Mouse (Mus musculus): Measurements from ENCODE around the gene Tmem101.

GRCm38 (mm10) chr11:102184253-102184645, 28.0 kb upstream of the Tmem101 start:
- no peak for TF ChIP-seq MAX (IDR thresholded peaks at IDR 0.05)
- TF ChIP-seq USF1 (IDR thresholded peaks at IDR 0.05; ENCODE audit: low read depth): no peak
- no peak for TF ChIP-seq CTCF (IDR thresholded peaks at IDR 0.05; ENCODE audit: control insufficient read depth, insufficient read depth, insufficient read length)

Data from C2C12 (cell line).